Mouse (Mus musculus) midbrain, embryonic 11.5 days (tissue): Measurements from ENCODE around the gene Banf2. TPM values are rescaled to one million over a fixed set of nuclear protein-coding genes. Genes with fewer than 3 reads are reported as not detected.

Source experiments
- ATAC-seq: fragments of 200-750 bp; cut with Nextera tagmentation; 2 replicates; pipeline ENCODE4 v1.8.0; 2017; ENCODE audit warnings: moderate TSS enrichment, moderate library complexity; ENCODE audit not compliant: low FRiP score
- DNase-seq: peaks from one replicate; pipeline ENCODE4 v3.0.0; 2015; ENCODE audit warnings: low spot score; ENCODE audit errors: missing footprints
- H3K27ac ChIP-seq: fragments of 300-500 bp; sonication (generic); 2 replicates; pipeline ENCODE4 v1.5.1; 2014; ENCODE audit warnings: low read depth, low read length
- H3K27me3 ChIP-seq: fragments of 300-500 bp; sonication (generic); 2 replicates; pipeline ENCODE4 v1.6.1; 2014; ENCODE audit warnings: mild to moderate bottlenecking, low read length, moderate library complexity, mixed read lengths; ENCODE audit not compliant: control insufficient read depth, insufficient read depth
- H3K36me3 ChIP-seq: fragments of 300-500 bp; sonication (generic); 2 replicates; pipeline ENCODE4 v1.6.1; 2014; ENCODE audit warnings: mild to moderate bottlenecking, low read length, moderate library complexity, mixed read lengths; ENCODE audit not compliant: control insufficient read depth, insufficient read depth
- H3K4me1 ChIP-seq: fragments of 300-500 bp; sonication (generic); 2 replicates; pipeline ENCODE4 v1.6.1; 2014; ENCODE audit warnings: low read length; ENCODE audit not compliant: control insufficient read depth, insufficient read depth
- H3K4me2 ChIP-seq: fragments of 300-500 bp; sonication (generic); 2 replicates; pipeline ENCODE4 v1.6.1; 2014; ENCODE audit warnings: mild to moderate bottlenecking, moderate library complexity
- H3K4me3 ChIP-seq: fragments of 300-500 bp; sonication (generic); 2 replicates; pipeline ENCODE4 v1.5.1; 2014; ENCODE audit warnings: low read depth, low read length
- H3K9ac ChIP-seq: fragments of 300-500 bp; sonication (generic); 2 replicates; pipeline ENCODE4 v1.6.1; 2014; ENCODE audit warnings: low read length
- H3K9me3 ChIP-seq: fragments of 300-500 bp; sonication (generic); 2 replicates; pipeline ENCODE4 v1.6.1; 2016; ENCODE audit warnings: low read length; ENCODE audit not compliant: control insufficient read depth
- WGBS: fragments of 180-500 bp; shearing (Covaris S2); extraction: QIAGEN DNeasy Blood & Tissue Kit; methylation state at CpG from one replicate; pipeline ENCODE4 v1.1.7; 2014; 5-methylcytosine and 5-hydroxymethylcytosine counted together
- polyA plus RNA-seq: library from polyadenylated mRNA; unstranded; fragments of >200 nt; fragmentation: Nextera tagmentation; extraction: Ambion mirVana; gene quantifications from 2 replicates; pipeline ENCODE4 v1.2.1, GENCODE M21; 2014

Gene Banf2
- polyA plus RNA-seq, 1 experiment from 2014 or later = not detected

DNA sequence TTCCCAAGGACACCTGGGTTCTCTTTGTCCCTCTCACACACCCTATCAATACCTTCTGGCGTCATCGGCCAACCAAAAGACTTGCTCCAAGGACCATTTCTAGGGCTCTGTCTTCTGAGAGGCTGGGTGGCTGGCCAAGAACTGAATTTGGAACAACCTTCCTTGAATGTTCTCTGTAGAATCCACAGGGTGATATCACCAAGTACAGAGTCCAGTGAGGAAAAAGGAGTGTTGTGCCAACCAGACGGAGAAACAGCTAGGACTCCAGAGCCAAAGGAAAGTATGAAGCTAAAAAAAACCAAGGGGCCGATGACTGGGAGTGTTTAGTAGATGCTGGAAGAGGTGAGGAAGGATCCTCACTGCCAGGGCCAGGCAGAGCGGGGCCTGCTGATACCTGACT, 74.5 kb downstream of the Banf2 start:
- no peaks in the 10 kb centered on the region for H3K9me3 ChIP-seq
- H3K4me3 ChIP-seq = no peak overlapping the region
- WGBS = 91% methylated on average over 5 of the region's 5 CpGs
- peaks cover 2% of the 10 kb centered on the region; the same call in 1 of the 2 replicates for H3K4me1 ChIP-seq
- no peak overlapping the region for H3K9ac ChIP-seq
- H3K4me2 ChIP-seq = no peak overlapping the region
- H3K27me3 ChIP-seq = no peaks in the 10 kb centered on the region
- DNase-seq = no peak
- H3K36me3 ChIP-seq = no peaks in the 10 kb centered on the region
- ATAC-seq = no peak
- no peak overlapping the region for H3K27ac ChIP-seq

DNA sequence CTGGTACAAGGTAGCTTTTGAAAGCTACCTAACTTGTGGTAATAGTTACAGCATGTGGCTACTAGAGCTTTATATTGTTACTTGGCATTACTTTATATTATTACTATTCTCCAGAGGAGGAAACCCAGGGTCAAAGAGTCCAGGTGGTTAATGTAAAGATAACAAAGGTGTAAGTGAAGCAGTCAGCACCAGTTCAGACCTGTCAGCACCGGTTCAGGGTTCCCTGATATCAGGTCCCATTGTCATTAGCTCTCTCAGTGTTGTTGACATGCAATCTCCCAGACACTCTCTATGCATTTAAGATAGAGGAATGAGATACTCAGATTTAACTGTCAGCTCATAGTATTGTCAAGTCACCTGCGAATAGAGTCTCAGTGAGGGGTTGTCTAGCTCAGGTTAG, 75.0 kb downstream of the Banf2 start:
- Histone ChIP-seq H3K4me2 (no peak overlapping the region), H3K4me1 (peaks cover 2% of the 10 kb centered on the region; the same call in 1 of the 2 replicates), H3K9ac (no peak overlapping the region), H3K27me3 (no peaks in the 10 kb centered on the region), H3K27ac (no peak overlapping the region), H3K4me3 (no peak overlapping the region), H3K36me3 (no peaks in the 10 kb centered on the region), H3K9me3 (no peaks in the 10 kb centered on the region)
- WGBS = 81% methylated on average over 2 of the region's 2 CpGs
- DNase-seq = no peak
- no peak for ATAC-seq

DNA sequence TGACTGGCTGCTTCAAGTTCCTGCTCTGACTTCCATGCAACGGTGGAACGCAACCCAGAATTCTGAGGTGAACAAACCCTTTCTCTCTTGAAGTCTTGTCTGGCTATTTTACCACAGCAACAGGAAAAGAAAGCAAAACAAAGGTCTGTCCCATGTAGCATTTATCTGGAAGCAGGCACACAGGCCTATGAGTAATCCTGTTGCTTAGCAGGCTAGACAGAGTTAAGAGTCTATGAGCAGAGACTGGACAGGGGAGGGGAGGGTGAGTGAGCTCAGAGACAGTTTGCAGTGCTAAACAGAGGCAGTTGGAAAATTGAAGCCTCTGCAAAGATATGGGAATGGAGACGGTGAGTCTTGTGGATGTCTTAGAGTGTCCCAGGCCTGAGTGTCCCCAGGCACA, 75.5 kb downstream of the Banf2 start:
- WGBS = 85% methylated on average over 3 of the region's 3 CpGs
- Histone ChIP-seq H3K27me3 (no peaks in the 10 kb centered on the region), H3K36me3 (no peaks in the 10 kb centered on the region), H3K9me3 (no peaks in the 10 kb centered on the region), H3K4me1 (peaks cover 2% of the 10 kb centered on the region; the same call in 1 of the 2 replicates), H3K4me2 (no peak overlapping the region), H3K9ac (no peak overlapping the region), H3K4me3 (no peak overlapping the region), H3K27ac (no peak overlapping the region)
- no peak for DNase-seq
- ATAC-seq = no peak

DNA sequence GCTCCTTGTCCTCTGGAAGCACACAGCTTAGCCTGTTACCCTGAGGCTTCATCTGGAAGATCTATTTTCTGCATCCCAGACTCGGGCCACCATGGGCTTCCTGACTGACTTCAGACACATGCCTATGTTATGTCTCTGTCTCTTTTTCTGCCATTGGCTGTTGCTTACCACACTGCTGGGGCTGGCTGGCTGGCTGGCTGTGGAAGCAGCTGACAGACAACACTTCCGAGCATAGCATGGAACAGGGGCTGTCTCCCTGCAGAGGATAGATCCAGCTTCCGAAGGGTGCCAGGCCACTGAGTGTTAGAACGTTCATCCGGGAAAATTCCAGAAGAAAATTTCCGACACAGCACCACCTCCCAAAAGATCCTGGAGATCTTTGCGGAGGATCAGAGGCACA, 79.1 kb downstream of the Banf2 start:
- H3K9me3 ChIP-seq = no peaks in the 10 kb centered on the region
- no peak overlapping the region for H3K9ac ChIP-seq
- no peak overlapping the region for H3K4me2 ChIP-seq
- no peak overlapping the region for H3K4me3 ChIP-seq
- H3K36me3 ChIP-seq = no peaks in the 10 kb centered on the region
- DNase-seq = no peak
- no peaks in the 10 kb centered on the region for H3K27me3 ChIP-seq
- WGBS = 68% methylated on average over 7 of the region's 7 CpGs
- no peak overlapping the region for H3K27ac ChIP-seq
- 0 out of 2 replicates have a peak, but pooled peaks have one; percentile 14 for ATAC-seq
- peaks cover 2% of the 10 kb centered on the region; the same call in 1 of the 2 replicates for H3K4me1 ChIP-seq

- Histone ChIP-seq H3K9ac (no peak overlapping the region), H3K27ac (no peak overlapping the region), H3K4me2 (no peak overlapping the region), H3K36me3 (no peaks in the 10 kb centered on the region), H3K4me3 (no peak overlapping the region), H3K4me1 (peaks cover 2% of the 10 kb centered on the region; the same call in 1 of the 2 replicates), H3K27me3 (no peaks in the 10 kb centered on the region), H3K9me3 (no peaks in the 10 kb centered on the region)
- DNase-seq (no peak), ATAC-seq (no peak)
- 92% methylated on average over 5 of the region's 5 CpGs for WGBS
Measured at GRCm38 (mm10) chr2:144112666-144113065, 79.8 kb downstream of the Banf2 start.

- Histone ChIP-seq H3K36me3 (no peaks in the 10 kb centered on the region), H3K9ac (no peak overlapping the region), H3K4me1 (no peaks in the 10 kb centered on the region), H3K4me2 (no peak overlapping the region), H3K27ac (no peak overlapping the region), H3K4me3 (no peak overlapping the region), H3K27me3 (no peaks in the 10 kb centered on the region), H3K9me3 (no peaks in the 10 kb centered on the region; the same call in 1 of the 2 replicates)
- WGBS = 66% methylated on average over 2 of the region's 2 CpGs
- ATAC-seq (no peak), DNase-seq (no peak)
Measured at GRCm38 (mm10) chr2:144118061-144118460, 85.2 kb downstream of the Banf2 start.

DNA sequence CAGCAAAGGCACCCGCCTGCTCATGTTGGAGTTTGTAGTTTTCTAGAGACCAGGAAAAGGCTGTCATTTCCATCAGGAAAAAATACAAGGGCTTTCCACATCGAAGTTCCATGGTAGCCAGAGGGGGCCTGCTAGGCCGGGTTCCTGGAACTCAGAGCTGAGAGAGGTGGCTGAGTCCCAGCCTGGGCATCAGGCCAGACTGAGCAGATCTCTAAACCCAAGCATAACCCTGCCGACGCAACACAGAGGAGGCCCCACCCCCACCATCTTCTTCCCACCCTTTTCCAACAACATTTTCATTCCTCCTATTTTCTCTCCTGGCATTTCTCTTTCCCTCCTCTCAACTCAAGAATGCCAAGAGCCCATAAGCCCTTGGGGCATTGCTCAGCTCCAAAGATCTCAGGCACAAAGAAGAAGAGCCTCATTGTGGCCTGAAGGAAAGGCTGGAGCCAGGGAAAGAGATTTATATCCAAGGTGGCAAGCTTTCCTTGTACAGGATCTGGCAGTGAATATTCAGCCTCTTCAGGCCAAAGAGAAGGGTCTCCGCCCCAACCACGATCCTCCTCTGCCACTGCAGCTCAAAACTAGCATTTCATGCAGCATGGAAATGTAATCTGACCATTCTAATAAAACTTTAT, 87.4 kb downstream of the Banf2 start:
- WGBS = 86% methylated on average over 7 of the region's 7 CpGs
- Histone ChIP-seq H3K9me3 (no peaks in the 10 kb centered on the region; the same call in 1 of the 2 replicates), H3K4me1 (no peaks in the 10 kb centered on the region), H3K4me3 (no peak overlapping the region), H3K9ac (no peak overlapping the region), H3K4me2 (no peak overlapping the region), H3K27me3 (no peaks in the 10 kb centered on the region), H3K36me3 (no peaks in the 10 kb centered on the region), H3K27ac (no peak overlapping the region)
- DNase-seq (no peak), ATAC-seq (no peak)

DNA sequence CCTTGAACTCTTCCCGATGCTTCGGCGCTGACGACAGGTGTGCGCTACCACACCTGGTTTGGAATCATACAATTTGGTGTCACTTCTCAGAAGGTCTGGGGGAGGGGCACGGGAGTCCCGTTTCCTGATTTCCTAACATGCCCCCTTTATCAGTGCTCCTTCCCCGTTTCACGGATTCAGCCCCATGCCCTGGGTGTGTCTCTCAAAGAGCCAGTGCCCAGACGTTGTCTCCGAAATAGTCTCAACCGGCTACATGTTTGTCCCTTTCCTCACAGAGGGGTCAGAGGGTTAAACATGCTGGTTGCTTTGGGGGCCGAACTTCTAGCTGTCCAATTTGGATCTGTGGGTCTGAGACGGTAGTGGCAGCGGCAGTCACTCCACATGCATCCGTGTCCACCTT, 89.2 kb downstream of the Banf2 start:
- ATAC-seq = no peak
- H3K36me3 ChIP-seq = no peaks in the 10 kb centered on the region
- H3K4me3 ChIP-seq = no peak overlapping the region
- WGBS = 94% methylated on average over 16 of the region's 16 CpGs
- no peaks in the 10 kb centered on the region; the same call in 1 of the 2 replicates for H3K9me3 ChIP-seq
- H3K4me1 ChIP-seq = no peaks in the 10 kb centered on the region
- H3K4me2 ChIP-seq = no peak overlapping the region
- DNase-seq = no peak
- H3K27me3 ChIP-seq = no peaks in the 10 kb centered on the region
- H3K9ac ChIP-seq = no peak overlapping the region
- no peak overlapping the region for H3K27ac ChIP-seq
